Mouse (Mus musculus) spleen, adult 18-20 months (tissue): ENCODE measurements around the gene Tdrkh.

Experiments used
- DNase-seq, 2 experiments: peaks; one replicate each; pipeline ENCODE4 v3.0.0; 2022; ENCODE audit warnings: mixed read lengths in 2 of 2

Gene Tdrkh

DNA sequence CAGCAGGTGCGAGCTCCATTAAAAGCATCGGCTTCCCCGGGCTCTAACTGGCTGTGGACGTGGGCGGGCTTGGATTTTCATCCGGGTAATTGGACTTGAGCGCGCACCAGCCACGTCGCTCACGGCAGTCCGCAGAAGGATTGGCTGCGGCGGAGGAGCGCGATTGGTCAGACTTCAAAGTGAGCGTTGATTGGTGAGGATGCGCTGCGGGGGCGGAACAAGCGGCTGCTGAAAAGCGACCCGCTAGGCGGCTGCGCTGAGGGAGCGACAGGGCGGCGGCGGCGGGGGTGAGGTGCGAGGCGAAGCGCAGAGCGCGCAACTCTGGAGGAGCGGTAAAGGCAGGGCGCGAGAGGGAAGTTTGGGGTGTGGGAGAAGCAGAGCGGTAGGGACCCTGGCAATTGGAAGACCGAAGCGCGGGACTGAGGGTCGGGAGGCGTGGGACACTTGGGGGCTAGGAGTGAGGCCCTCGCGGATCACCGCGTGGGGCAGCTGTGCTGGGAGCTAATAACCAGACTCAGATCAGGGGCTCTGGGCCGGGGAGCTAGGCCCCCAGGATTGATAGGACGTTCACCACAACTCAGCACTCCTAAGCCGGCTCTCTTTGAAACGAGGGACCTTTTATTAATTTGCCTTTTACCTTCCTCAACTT is at the start of gene Tdrkh:
Gene Tdrkh, plus strand, starts transcription at position 243 of the 649 bp plus-strand sequence.
- DNase-seq = peak; percentile 82 to 87

DNA sequence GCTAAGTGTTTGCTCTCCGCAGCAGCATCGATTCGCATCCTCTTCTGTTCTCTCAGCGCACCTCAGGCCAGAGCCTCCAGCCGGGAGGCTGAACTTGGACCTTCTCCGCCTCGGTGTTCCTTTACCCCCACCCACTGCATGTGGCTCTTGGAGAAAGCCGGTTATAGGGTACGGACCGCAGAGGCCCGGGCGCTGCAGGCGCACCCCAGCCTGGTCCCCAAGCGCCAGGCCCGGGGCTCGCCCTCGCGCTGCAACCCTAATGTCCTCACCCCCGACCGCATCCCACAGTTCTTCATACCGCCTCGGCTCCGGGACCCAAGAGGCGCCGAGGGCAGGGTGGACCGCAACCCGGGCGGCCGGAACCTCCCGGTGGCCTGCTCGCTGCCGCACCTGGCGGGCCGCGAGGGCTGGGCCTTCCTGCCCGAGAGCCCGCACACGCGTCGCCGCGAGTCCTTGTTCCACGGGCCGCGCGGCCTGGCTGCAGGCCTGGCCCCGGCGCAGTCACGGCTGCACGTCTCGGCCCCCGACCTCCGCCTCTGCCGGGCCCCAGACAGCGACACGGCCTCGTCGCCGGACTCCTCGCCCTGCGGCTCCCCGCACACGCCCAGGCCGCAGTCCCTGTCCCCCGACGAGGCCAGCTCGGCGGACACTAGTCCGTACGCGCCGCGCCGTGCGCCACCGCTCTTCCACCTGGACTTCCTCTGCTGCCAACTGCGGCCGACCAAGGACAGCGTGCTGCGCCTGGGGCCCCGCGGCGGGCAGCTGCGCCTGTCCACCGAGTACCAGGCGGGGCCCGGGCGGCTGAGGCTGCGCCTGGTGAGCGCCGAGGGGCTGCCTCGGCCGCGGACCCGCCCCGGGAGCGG is 49.6 kb upstream of the Tdrkh start:
- DNase-seq = no peak

DNA sequence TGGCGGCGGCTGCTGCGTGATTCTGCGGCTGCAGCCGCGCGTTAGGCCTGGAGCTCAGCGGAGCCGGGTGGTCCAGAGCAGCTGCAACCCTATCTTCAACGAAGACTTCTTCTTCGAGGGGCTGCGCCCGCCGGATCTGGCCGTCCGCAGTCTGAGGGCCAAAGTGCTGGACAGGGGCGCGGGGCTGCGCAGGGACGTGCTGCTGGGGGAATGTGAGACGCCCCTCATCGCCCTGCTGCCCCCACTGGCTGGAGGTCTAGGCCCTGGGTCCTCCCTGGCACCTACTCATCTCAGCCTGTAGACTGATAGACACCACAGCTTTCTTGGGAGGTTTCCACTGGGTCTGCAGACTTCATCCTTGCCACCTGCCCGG is 48.9 kb upstream of the Tdrkh start:
- DNase-seq = no peak

DNA sequence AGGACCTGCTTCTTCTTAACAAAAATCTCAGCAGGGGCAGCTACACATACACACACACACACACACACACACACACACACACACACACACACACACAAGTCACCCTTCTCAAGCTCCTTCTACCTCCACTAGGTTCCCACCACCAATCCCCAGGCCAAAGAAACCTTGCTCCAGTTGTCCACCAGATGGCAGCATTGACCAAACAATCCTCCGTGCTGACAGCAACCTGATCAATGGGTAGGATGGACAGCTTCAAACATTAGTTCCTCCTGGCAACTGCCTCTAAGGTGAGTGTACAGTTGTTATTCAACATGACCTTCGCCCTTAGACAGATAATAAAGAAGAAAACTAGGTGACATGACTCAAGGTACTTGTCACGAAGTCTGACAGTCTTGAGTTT is 46.3 kb upstream of the Tdrkh start:
- DNase-seq = peak; percentile 25 to 63

DNA sequence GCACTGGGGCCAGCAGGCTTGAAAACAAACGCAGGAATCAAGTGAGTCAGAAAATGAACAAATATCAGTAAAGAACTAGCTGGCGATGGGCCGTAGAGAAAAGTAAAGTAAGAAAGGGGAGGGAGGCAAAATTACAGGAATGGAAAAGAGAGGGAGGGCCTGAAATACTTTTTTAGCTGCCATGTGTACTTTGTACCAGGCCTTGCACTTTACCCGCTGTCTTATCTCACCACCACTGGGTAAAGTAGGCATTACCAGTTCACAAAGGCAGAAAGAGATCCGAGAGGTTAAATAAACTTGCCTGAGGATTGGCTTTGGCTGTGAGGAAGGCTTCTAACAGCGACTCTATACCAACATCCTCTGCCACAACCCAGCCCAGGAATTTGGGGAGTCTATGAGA is 45.6 kb upstream of the Tdrkh start:
- no peak for DNase-seq

DNA sequence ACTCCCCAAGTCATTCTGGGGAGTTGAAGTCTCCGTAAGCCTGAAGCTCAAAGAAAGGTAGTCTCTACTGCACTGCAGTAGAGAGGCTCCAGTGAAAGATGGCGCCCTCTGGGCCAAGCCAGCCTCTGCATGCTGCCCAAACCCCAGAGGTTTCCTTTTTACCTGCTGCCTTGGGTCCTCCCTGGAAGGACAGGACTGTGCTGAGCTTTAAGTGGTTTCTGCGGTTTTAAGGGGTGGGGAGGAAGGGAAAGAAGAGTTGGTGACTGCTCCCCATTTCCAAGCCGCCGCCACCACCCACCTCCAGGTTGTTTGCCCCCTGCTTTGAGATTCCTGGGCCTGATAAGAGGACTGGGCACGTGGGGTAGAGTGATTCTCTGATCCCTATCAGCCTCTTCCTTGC is 44.4 kb upstream of the Tdrkh start:
- DNase-seq = no peak

DNA sequence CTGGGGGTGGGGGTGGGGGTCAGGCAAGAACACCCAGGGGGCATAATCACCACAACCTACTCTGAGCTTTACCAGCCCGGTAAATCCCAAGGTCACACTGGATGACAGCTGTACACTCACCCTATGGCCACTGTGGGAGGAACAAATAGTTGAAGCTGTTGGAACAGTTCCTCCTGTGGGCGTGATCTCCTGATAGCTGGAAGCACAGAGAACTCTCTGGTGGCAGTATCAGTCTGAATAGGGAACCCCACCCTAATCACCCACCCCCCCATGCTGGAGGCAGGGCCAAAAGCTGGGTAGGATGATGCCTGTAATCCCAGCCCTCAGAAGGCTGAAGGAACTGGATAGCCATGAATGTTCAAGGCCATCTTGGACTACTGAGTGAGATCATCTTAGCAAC is 43.4 kb upstream of the Tdrkh start:
- DNase-seq = no peak

DNA sequence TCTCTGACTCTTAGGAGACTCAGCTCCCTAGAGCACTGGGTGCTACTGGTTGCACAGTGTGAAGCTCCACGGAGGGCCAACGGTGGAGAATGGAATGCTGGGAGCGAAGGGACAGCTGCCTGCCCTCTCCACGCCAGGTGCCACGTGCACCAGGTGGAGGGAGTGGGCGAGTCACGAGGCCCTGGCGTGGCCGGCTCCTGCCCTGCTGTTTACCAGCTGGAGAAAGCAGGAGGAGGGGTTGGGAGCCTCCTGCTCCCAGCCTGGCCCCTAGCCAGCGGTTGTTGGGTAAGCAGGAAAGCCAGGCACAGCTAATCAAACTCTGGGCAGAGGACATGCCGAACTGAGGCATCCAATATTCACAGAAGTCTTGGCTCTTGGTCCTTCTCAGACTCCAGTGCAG is 41.4 kb upstream of the Tdrkh start:
- no peak for DNase-seq

DNA sequence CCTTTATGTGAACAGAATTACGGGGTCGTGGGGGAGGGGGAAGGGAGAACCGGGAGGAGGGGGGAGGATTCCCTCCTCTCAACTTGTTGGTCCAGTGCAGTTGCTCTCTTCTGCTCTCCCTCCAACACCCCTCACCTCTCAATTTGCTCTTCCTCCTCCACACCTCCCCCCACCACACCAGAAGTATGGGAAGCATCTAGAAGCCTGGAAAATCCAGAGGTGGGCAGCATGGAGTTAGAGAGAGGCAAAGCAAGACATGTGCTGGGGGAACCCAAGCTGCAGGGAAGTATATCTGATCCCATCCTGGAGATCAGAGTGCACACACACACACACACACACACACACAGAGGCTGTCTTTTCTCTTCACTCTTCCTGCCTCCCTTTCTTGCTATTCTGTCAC is 41.0 kb upstream of the Tdrkh start:
- DNase-seq = no peak

DNA sequence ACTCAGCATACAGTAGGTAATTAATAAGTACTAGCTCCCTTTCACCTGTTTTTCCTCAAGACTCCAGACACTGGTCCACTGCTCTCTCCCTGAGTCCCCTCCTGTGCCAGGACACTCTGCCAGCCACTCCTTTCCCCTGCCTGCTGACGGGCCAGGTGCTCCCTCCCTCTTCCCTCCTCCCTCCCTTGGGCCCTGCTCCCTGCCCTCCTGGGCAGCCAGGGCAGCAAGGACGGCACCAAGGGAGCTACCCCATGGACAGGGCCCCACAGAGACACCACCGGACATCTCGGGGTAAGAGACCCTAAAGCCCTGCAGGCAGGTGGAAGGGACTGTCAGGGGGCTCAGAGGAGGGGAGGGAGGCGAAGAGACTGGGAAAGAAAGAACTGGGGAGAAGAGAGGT is 40.4 kb upstream of the Tdrkh start, which contains the start of gene Rorc:
Gene Rorc, plus strand, starts transcription at position 154 of the 400 bp plus-strand sequence.
- no peak for DNase-seq

DNA sequence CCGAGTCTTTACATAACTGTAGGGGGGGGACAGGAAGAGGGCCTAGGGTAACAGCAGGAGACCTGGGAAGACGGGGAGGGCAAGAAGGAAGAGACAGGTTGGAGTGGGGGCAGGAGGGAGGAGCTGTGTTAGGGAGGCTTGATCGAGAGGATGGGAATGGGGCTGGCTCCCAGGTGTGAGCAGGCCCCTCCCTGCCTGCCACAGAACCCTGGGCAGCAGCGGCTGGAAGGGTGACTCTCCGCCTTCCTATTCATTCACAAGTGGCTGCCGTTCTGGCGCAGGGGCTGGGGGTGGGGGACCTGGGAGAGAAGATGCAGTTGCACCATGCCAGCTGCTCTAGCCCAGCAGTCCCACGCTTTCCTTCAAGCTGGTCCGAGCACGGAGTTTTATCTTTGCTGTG is 40.0 kb upstream of the Tdrkh start:
- DNase-seq = no peak

DNA sequence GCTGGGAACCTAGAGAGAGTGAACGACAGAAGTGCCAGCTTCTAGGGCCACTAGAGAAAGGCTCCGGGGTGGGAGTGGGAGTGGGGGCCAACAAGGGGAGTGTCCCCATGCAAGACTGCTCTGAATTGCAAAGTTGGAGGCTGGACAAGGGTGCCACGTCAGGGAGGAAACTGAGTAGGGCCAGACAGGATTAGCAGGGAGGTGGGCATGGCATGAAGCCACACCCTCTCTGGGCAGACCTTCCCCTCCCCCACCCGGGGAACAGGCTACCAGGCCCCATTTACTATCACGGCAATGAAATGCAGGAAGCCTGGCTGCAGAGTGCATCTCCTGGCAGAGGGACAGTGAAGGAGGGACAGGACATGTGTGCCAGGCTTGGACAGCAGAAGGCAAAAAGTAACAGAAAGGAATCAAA is 39.5 kb upstream of the Tdrkh start:
- DNase-seq = no peak

DNA sequence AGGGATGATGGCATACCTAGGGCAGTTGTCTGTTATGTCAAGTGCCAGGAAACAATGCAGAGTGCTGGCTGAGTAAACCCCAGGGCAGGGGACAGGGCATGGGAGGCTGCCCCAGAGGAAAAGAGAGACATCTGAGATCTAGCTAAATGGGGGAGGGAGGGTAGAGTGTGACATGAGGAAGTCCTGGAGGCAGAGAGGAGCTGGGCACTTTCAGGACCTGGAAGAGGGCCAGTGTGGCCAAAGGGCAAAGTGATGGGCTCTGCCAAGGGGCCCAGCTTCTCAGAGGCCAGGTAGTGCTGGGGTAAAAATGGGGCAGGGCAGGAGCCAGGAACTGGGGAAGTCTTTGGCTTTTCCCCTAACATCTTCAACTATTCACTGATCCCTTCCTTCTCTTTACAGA is 38.4 kb upstream of the Tdrkh start:
- DNase-seq = no peak

DNA sequence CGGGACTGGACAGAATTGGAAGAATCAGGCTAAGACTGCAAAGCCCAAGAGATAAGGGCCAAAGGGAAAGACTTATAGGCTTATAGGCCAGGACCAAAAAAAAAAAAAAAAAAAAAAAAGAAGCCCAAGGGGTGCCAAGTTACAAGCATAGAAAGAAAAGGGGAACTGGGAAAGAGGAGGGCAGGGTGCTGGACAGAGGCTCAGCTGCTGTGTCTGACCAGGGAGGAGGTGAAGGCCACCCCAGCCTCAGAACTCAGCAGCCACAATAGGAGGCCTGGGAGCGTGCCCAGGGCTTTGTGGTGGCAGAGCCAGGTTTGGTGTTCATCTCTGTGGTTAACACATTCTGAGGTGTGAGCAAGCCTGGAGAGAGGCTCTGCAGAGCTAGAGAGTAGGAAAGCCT is 37.9 kb upstream of the Tdrkh start:
- DNase-seq = no peak

DNA sequence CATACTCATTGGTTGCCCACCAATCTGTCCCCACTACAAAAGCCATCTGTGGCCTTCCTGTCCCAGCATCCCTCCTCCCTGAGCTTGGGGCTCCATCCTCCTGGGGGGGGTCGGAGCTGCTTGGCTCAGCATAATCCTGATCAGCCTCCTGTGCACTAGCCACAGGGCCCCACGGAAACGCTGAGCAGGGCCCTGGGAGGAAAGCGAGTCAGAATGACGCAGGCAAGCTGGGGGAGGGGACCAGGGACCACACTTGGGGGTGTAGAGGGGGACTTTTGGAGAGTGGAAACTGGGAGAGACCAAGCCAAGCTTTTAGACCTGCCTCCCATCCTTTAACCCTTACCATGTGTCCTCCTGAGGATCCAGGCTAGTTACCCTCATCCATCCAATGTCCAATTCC is 37.2 kb upstream of the Tdrkh start:
- DNase-seq = no peak

DNA sequence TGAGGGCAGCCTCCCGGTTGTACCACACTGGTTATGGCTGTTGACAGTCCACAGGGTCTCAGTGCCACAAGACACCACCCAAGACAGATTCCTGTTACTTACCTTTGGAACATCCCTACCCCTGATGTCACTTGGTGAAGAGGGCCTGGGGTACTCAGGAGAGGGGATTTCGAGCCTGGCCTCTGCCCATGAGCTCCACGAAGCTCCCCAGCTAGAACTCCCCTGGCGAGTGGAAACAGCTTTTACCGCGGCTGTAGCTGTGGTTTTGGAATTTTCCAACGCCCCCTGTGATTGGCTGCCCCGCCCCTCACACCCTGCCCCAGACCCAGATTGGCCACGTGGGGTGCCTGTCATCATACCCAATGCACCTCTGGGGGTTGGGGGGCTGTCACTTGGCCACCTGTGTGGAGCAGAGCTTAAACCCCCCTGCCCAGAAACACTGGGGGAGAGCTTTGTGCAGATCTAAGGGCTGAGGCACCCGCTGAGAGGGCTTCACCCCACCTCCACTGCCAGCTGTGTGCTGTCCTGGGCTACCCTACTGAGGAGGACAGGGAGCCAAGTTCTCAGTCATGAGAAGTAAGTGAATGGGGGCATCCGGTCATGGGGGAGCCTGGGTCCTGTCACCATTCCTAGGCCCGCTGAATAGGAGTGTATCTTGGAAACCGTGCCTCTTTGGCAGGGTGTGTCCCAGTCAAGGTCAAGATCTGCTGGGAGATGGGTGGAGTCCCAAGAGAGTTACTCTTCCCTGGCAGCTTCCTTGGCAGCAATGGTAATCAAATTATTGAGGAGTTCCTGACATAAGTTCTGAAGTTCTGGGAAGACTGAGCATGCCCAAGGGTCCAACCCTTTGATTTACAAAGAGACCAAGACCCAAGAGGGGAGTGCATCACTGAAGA is 35.8 kb upstream of the Tdrkh start:
- DNase-seq = no peak

DNA sequence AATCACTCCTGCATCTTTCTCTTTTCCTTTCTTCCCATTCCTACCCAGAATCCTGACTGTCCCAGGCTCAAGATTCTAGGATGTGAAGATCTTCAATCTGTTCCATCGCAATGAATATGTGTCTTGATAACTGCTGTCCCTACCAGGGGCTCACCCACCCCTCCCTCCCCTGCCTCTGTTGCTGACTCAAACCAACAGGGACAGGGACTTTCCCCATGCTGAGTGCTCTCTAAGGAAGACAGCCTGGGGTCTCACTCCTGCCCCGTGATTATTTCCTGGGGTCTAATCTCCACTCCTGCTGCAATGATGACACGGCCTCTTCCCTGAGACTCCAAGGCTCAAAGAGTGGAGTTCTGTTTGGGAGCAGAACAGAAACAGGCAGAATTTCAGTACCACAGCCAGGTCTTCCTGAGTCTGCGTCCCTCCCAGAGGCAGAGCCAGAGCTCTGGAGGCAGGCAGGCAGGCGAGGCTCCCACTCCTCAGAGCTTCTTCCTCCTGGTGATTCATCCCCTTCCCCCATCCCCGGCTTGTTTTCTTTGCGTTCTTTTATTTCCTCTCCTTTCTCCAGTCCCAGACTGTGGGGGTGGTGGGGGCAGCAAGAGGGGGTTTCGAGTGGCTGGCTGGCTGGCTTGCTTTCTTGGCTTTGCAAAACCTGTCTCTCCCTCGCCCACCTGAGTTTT is 33.1 kb upstream of the Tdrkh start:
- DNase-seq = no peak

DNA sequence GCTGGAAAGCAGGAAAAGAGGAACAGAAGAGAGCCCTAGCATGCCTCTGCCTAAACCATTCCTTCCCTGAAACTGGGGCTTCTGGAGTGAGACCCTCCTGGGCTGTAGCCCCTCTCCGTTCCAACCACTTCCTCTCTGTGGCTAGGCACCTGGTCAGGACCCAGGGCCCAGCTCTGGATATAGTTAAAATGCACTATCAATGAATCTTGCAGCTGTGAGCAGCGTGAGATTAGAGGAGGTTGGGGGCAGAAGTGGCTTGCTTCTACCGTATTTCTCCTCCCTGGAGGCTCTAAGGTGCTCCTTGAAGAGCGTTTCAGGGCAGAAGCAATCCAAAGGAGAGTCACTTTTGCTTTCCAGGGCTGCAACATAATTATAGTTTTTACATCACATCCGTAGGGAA is 30.8 kb upstream of the Tdrkh start:
- DNase-seq = no peak

DNA sequence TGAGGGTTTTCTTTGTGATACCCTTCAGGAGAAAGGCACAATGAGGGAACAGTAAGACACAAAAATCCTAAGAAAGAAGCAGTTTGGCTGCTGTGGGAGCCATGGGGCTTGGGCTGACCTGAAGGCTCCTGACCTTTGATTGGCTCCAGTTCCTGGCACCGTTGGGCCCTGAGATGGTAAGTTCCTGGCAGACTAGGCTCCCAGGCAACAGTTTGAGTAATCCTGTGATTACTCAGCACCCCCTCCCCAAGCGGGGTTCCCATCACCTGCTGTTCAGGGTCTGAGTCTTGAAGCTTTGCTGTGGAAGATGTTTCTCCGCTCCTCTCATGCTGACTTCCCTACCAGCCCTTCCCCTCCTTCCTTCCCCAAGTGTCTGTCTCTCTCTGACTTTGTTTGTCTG is 29.6 kb upstream of the Tdrkh start:
- DNase-seq = no peak

DNA sequence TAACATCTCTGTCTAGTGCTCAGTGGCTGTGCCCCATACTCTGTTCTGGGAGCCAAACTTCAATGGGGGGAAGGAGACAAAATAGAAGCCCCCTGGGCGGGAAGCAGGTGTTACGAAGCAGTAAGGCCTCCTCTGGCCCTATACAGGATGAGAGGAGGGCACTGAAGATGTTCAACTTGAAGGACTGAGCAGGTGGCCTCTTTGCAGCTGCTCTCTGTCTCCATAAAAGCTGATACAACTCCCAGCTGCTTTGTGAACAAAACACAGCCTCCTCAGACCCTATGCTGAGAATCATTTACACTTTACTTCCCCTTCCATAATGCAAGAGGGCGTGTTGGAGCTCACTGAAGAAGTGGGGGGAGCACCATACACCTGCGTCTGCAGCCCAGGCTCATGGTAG is 26.4 kb upstream of the Tdrkh start:
- no peak for DNase-seq

DNA sequence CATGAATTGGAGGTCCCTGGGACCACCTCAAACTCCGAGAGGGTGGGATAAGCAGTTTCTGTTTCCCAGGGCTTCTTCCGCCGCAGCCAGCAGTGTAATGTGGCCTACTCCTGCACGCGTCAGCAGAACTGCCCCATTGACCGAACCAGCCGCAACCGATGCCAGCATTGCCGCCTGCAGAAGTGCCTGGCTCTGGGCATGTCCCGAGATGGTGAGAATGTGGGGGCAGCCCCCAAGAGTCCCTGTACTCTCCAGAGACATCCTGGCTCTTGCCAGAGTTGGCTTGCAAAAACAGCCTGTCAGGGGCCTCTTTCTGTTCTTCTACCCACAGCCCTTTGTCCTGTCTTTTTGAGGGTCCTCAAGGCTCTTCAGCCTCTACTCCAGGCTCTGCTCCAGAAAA is 25.7 kb upstream of the Tdrkh start:
- no peak for DNase-seq

DNA sequence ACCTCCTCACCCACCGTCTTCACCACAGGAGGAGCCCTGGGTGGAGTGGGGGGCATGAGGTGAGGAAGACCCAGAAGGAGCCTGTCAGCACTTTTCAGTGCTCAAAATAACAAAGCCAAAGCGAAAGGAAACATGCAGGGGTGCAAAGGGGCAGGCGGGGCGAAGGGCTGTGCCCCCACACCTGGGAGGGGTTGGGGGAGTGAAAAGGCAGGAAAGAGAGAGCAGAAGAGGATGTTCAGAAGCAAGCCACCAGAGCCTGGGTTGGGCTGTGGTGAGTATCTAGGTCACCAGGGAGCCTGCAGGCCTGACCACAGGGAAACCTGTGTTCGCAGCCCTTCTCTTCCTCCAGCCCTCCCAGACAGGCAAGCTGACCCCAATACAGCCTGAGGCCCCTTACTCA is 25.0 kb upstream of the Tdrkh start:
- no peak for DNase-seq

DNA sequence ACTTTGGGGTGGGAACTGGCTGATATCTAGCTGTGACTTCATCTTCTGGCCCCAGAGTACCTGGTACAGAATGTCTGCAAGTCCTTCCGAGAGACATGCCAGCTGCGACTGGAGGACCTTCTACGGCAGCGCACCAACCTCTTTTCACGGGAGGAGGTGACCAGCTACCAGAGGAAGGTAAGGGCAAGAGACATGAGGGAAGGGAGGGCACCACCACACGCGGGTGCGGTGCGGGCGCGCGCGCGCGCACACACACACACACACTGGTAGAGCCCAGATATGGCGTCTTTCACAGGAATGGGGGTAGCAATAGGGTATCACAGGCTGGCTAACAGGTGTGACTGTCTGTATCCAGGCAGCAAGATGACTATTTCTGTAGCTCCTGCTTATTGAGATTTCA is 23.7 kb upstream of the Tdrkh start:
- DNase-seq = no peak
